Mouse (Mus musculus): ENCODE measurements around the gene Lbh. TPM values are rescaled to one million over a fixed set of nuclear protein-coding genes. Genes with fewer than 3 reads are reported as not detected.
A peak's percentile ranks its signal among the peaks of the same experiment; 100 is the strongest.

Lbh gene
- polyA plus RNA-seq, 1 experiment, result 171 TPM

DNA sequence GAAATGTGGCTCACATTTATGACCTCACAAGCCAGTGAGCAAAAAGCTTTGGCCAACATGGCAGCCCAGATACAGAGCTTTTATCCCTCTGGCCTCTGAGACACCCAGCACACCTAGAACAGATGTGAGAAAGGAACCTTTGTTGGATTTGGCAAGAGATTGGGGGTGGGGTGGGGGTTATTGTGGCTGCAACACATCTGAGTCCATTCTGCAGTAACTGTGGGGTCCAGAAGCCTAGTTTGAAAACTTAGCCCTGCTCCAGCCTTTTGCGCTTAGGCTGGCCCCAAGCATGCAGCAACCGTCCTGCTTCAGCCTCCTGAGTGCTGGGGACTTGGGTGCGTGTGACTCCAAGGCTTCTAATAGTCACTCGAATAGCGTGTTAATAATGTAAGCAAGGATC lies 14.8 kb upstream of the Lbh start:
- Histone ChIP-seq H3K27ac (ENCODE audit: insufficient read depth, low read length) (no peak overlapping the region), H3K27me3 (ENCODE audit: control insufficient read depth, insufficient read depth, low read length) (no peaks in the 10 kb centered on the region), H3K36me3 (ENCODE audit: control insufficient read depth, insufficient read depth, low read length) (no peaks in the 10 kb centered on the region), H3K4me1 (ENCODE audit: control insufficient read depth, insufficient read depth, insufficient read length) (peaks cover 8% of the 10 kb centered on the region; the same call in 1 of the 2 replicates), H3K4me3 (ENCODE audit: extremely low read depth, insufficient read depth, insufficient read length) (no peak overlapping the region)
- no peak for TF ChIP-seq POLR2A (IDR thresholded peaks at IDR 0.05; ENCODE audit: low read depth, low read length)
- TF ChIP-seq CTCF (IDR thresholded peaks at IDR 0.05; ENCODE audit: extremely low read depth, insufficient read depth, insufficient read length, insufficient replicate concordance), result no peak
- 92% methylated on average over 5 of the region's 5 CpGs for WGBS
- DNase-seq (ENCODE audit: low read depth in 1 of 2, low spot score in 2 of 2), result no peak

DNA sequence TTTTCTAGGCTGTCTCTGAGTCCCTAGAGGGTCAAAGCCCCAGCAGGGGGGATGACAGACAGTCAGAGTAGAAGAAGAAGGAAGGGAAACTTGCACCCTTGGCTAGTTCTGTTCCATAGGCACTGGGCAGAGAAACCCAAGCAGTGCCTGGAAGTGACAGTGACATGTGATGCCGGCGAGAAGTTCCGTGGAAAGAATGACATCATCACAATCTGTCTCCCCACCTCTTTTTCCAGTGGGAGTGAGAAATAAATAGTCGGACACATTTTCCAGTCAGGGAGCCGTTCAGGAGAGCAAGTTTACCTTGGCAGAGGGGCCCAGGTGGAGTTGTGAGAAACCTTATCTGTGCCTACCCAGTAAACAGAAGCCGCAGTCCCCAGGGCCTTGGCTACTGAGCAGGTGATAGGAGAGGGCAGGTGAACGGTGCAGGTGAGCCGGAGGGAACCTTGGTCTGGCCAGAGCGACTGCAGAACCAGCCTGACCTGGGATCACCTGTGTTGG lies 14.1 kb upstream of the Lbh start:
- DNase-seq (ENCODE audit: low read depth in 1 of 2, low spot score in 2 of 2), result peak; percentile 38 to 61
- no peaks in the 10 kb centered on the region for H3K36me3 ChIP-seq (ENCODE audit: control insufficient read depth, insufficient read depth, low read length)
- no peak overlapping the region for H3K4me3 ChIP-seq (ENCODE audit: extremely low read depth, insufficient read depth, insufficient read length)
- peaks cover 8% of the 10 kb centered on the region; the same call in 1 of the 2 replicates for H3K4me1 ChIP-seq (ENCODE audit: control insufficient read depth, insufficient read depth, insufficient read length)
- H3K27ac ChIP-seq (ENCODE audit: insufficient read depth, low read length), result no peak overlapping the region
- TF ChIP-seq POLR2A (IDR thresholded peaks at IDR 0.05; ENCODE audit: low read depth, low read length), result no peak
- TF ChIP-seq CTCF (IDR thresholded peaks at IDR 0.05; ENCODE audit: extremely low read depth, insufficient read depth, insufficient read length, insufficient replicate concordance), result no peak
- WGBS, result 54% methylated on average over 9 of the region's 9 CpGs
- no peaks in the 10 kb centered on the region for H3K27me3 ChIP-seq (ENCODE audit: control insufficient read depth, insufficient read depth, low read length)

DNA sequence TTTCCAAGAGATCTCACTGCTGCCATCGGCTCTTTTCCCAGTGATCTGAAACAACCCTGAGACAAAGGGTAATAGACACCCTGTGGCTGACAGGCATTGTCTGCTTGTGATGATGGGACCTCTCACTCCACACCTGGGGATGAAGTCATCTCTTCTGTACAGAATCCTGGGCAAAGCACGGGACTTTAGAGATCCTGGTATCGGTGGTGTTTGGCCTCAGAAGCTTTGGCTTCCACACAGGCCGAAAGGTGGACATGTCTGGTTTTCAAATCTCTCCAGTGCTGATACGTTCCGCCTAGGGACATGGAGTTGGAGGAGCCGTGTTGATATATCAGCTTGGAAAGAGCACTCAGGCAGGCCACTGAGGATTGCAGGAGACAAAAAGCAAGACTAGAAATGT lies 13.2 kb upstream of the Lbh start:
- Histone ChIP-seq H3K27ac (ENCODE audit: insufficient read depth, low read length) (no peak overlapping the region), H3K36me3 (ENCODE audit: control insufficient read depth, insufficient read depth, low read length) (no peaks in the 10 kb centered on the region), H3K4me1 (ENCODE audit: control insufficient read depth, insufficient read depth, insufficient read length) (peaks cover 8% of the 10 kb centered on the region; the same call in 1 of the 2 replicates), H3K27me3 (ENCODE audit: control insufficient read depth, insufficient read depth, low read length) (no peaks in the 10 kb centered on the region), H3K4me3 (ENCODE audit: extremely low read depth, insufficient read depth, insufficient read length) (no peak overlapping the region)
- TF ChIP-seq CTCF (IDR thresholded peaks at IDR 0.05; ENCODE audit: extremely low read depth, insufficient read depth, insufficient read length, insufficient replicate concordance), result no peak
- TF ChIP-seq POLR2A (IDR thresholded peaks at IDR 0.05; ENCODE audit: low read depth, low read length), result no peak
- DNase-seq (ENCODE audit: low read depth in 1 of 2, low spot score in 2 of 2), result no peak
- 93% methylated on average over 7 of the region's 7 CpGs for WGBS

DNA sequence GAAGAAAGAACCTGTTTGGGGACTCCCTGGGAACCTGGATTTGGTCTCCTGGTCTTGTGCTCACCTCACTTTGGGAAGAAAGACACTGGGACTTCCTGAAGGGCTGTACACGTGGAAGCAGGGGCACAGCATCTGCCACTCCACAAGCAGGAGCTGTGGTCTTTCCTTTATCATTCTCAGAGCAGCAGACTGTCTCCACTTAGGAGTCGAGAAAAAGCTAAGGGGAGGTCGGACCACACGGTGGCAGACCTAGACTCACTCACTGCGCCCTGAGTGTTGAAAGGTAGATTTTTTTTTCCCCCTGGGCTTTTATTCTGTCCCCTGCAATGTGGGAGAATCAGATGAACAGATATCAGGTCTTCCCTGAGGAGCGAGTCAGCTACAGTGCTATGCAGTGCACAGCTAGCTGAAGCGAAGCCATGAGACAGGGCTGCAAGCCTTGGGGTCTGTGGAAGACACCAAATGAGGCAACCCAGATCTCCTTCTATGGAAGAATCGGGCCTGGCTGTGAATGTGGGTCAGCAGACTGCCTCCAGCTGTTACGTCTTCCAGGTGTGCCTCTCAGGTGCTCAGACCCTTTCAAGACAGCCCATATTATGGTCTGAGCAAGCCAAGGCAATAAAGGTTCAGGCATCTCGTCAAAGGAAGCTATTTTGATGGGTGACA lies 11.7 kb upstream of the Lbh start:
- TF ChIP-seq CTCF (IDR thresholded peaks at IDR 0.05; ENCODE audit: extremely low read depth, insufficient read depth, insufficient read length, insufficient replicate concordance) (no peak), POLR2A (IDR thresholded peaks at IDR 0.05; ENCODE audit: low read depth, low read length) (no peak)
- Histone ChIP-seq H3K4me1 (ENCODE audit: control insufficient read depth, insufficient read depth, insufficient read length) (peaks cover 8% of the 10 kb centered on the region; the same call in 1 of the 2 replicates), H3K36me3 (ENCODE audit: control insufficient read depth, insufficient read depth, low read length) (no peaks in the 10 kb centered on the region), H3K27me3 (ENCODE audit: control insufficient read depth, insufficient read depth, low read length) (no peaks in the 10 kb centered on the region), H3K27ac (ENCODE audit: insufficient read depth, low read length) (no peak overlapping the region), H3K4me3 (ENCODE audit: extremely low read depth, insufficient read depth, insufficient read length) (no peak overlapping the region)
- 79% methylated on average over 10 of the region's 10 CpGs for WGBS
- DNase-seq (ENCODE audit: low read depth in 1 of 2, low spot score in 2 of 2), result no peak

DNA sequence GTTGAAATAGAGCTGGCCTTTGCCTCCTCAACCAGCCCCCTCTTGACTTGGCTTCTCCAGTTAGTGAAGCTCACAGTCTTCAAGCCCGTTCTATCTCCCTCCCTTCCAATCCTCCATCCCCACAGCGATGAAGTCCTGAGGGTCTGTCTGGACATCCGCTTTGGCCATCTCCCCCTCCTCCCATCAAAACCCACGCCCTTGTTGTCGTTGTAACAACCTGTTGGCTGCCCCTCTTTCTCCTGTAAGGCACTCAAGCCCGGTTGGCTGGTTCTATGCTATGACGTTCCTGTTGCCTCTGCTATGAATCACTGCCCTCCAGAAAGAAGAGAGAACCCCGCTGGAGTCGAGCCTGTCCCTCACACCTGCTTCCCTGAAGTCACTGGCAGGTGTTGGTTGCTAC lies 10.9 kb upstream of the Lbh start:
- no peaks in the 10 kb centered on the region for H3K27me3 ChIP-seq (ENCODE audit: control insufficient read depth, insufficient read depth, low read length)
- WGBS, result 85% methylated on average over 9 of the region's 9 CpGs
- H3K4me1 ChIP-seq (ENCODE audit: control insufficient read depth, insufficient read depth, insufficient read length), result peaks cover 8% of the 10 kb centered on the region; the same call in 1 of the 2 replicates
- no peak overlapping the region for H3K4me3 ChIP-seq (ENCODE audit: extremely low read depth, insufficient read depth, insufficient read length)
- H3K27ac ChIP-seq (ENCODE audit: insufficient read depth, low read length), result no peak overlapping the region
- TF ChIP-seq POLR2A (IDR thresholded peaks at IDR 0.05; ENCODE audit: low read depth, low read length) (no peak), CTCF (IDR thresholded peaks at IDR 0.05; ENCODE audit: extremely low read depth, insufficient read depth, insufficient read length, insufficient replicate concordance) (no peak)
- H3K36me3 ChIP-seq (ENCODE audit: control insufficient read depth, insufficient read depth, low read length), result no peaks in the 10 kb centered on the region
- DNase-seq (ENCODE audit: low read depth in 1 of 2, low spot score in 2 of 2), result no peak

DNA sequence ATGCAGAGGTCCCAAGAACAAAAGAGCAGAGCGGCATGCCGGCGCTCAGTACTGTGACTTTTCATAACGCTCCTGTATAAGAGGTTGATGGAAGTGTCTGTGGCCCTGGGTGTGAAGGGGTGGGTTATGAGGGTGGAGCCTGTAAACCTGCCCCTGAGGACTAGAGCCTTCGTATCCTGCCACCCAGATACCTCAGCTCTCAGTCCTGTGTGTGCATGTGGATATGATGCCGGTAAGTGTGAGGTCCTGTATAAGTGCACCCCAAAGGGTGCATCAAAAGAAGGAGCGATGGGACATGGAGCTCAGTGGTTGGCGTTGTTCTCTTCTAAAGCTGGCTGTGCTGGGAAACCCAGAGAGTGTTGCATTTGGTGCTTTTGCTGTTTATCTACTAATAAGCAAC lies 10.3 kb upstream of the Lbh start:
- H3K27ac ChIP-seq (ENCODE audit: insufficient read depth, low read length), result no peak overlapping the region
- 96% methylated on average over 8 of the region's 8 CpGs for WGBS
- no peaks in the 10 kb centered on the region for H3K27me3 ChIP-seq (ENCODE audit: control insufficient read depth, insufficient read depth, low read length)
- TF ChIP-seq POLR2A (IDR thresholded peaks at IDR 0.05; ENCODE audit: low read depth, low read length) (no peak), CTCF (IDR thresholded peaks at IDR 0.05; ENCODE audit: extremely low read depth, insufficient read depth, insufficient read length, insufficient replicate concordance) (no peak)
- H3K4me1 ChIP-seq (ENCODE audit: control insufficient read depth, insufficient read depth, insufficient read length), result peaks cover 5% of the 10 kb centered on the region; the same call in 1 of the 2 replicates
- no peak overlapping the region for H3K4me3 ChIP-seq (ENCODE audit: extremely low read depth, insufficient read depth, insufficient read length)
- DNase-seq (ENCODE audit: low read depth in 1 of 2, low spot score in 2 of 2), result no peak
- H3K36me3 ChIP-seq (ENCODE audit: control insufficient read depth, insufficient read depth, low read length), result no peaks in the 10 kb centered on the region

DNA sequence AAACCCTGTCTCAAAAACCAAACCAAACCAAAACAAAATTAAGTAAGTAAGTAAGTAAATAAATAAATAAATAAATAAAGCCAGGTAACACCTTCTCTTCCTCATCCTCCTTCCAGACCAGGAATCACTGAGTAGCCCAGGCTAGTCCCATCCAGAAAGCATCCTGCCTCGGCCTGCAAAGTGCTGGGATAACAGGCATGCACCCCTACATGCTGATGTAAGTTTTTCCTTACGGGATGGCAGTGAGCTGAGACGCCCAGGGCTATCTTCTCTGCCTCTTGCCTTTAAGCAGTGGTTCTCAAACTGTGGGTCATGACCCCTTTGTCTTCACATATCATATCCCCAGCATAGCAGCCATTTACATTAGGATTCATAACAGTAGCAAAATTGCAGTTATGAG lies 9.5 kb upstream of the Lbh start:
- Histone ChIP-seq H3K4me3 (ENCODE audit: extremely low read depth, insufficient read depth, insufficient read length) (no peak overlapping the region), H3K4me1 (ENCODE audit: control insufficient read depth, insufficient read depth, insufficient read length) (peaks cover 3% of the 10 kb centered on the region; the same call in 1 of the 2 replicates), H3K36me3 (ENCODE audit: control insufficient read depth, insufficient read depth, low read length) (no peaks in the 10 kb centered on the region), H3K27me3 (ENCODE audit: control insufficient read depth, insufficient read depth, low read length) (no peaks in the 10 kb centered on the region), H3K27ac (ENCODE audit: insufficient read depth, low read length) (no peak overlapping the region)
- WGBS, result 95% methylated on average over 3 of the region's 3 CpGs
- TF ChIP-seq CTCF (IDR thresholded peaks at IDR 0.05; ENCODE audit: extremely low read depth, insufficient read depth, insufficient read length, insufficient replicate concordance) (no peak), POLR2A (IDR thresholded peaks at IDR 0.05; ENCODE audit: low read depth, low read length) (no peak)
- no peak for DNase-seq (ENCODE audit: low read depth in 1 of 2, low spot score in 2 of 2)

Measured in spleen, adult 2 months (tissue).